Mouse (Mus musculus) heart, embryonic 14.5 days (tissue): Measurements from ENCODE around the gene Mfsd9. TPM values are rescaled to one million over a fixed set of nuclear protein-coding genes. Genes with fewer than 3 reads are reported as not detected.

Experiments used
- ATAC-seq: fragments of 200-750 bp; cut with Nextera tagmentation; 2 replicates; pipeline ENCODE4 v1.8.0; 2017; ENCODE audit warnings: low read depth, moderate TSS enrichment; ENCODE audit not compliant: insufficient number of reproducible peaks, insufficient read depth, low FRiP score
- H3K27ac ChIP-seq, 2 experiments: fragments of 200-500 bp in 1 of 2; fragments of 300-500 bp in 1 of 2; sonication (generic) in 1 of 2; replicated peaks in 1 of 2; 2 replicates each; pipeline ENCODE4 v1.5.1; 2012 to 2014; ENCODE audit warnings: low read depth in 2 of 2, low read length in 2 of 2, control low read depth in 1 of 2, mild to moderate bottlenecking in 1 of 2, mixed read lengths in 1 of 2; ENCODE audit not compliant: control insufficient read depth in 1 of 2, insufficient read depth in 1 of 2
- H3K27me3 ChIP-seq: fragments of 300-500 bp; sonication (generic); 2 replicates; pipeline ENCODE4 v1.6.1; 2014; ENCODE audit warnings: mild to moderate bottlenecking, low read length, control low read depth; ENCODE audit not compliant: control insufficient read depth, insufficient read depth
- H3K36me3 ChIP-seq: fragments of 300-500 bp; sonication (generic); 2 replicates; pipeline ENCODE4 v1.6.1; 2014; ENCODE audit warnings: mild to moderate bottlenecking, control low read depth, low read length, mixed read lengths; ENCODE audit not compliant: control insufficient read depth, insufficient read depth
- H3K4me1 ChIP-seq, 2 experiments: fragments of 200-500 bp in 1 of 2; fragments of 300-500 bp in 1 of 2; sonication (generic) in 1 of 2; 2 replicates each; pipeline ENCODE4 v1.6.1; 2012 to 2014; ENCODE audit warnings: low read length in 2 of 2, control low read depth in 1 of 2, mixed read lengths in 1 of 2; ENCODE audit not compliant: control insufficient read depth in 2 of 2, insufficient read depth in 2 of 2
- H3K4me2 ChIP-seq: fragments of 300-500 bp; sonication (generic); 2 replicates; pipeline ENCODE4 v1.6.1; 2014; ENCODE audit warnings: mild to moderate bottlenecking, low read length
- H3K4me3 ChIP-seq, 2 experiments: fragments of 200-500 bp in 1 of 2; fragments of 300-500 bp in 1 of 2; sonication (generic) in 1 of 2; 2 replicates each; pipeline ENCODE4 v1.5.1; 2012 to 2014; ENCODE audit warnings: low read length in 2 of 2, mild to moderate bottlenecking in 2 of 2, control low read depth in 1 of 2, low read depth in 1 of 2, moderate library complexity in 1 of 2; ENCODE audit not compliant: control insufficient read depth in 1 of 2, insufficient read depth in 1 of 2
- H3K9ac ChIP-seq: fragments of 300-500 bp; sonication (generic); 2 replicates; pipeline ENCODE4 v1.6.1; 2014; ENCODE audit warnings: mild to moderate bottlenecking, low read length
- H3K9me3 ChIP-seq: fragments of 300-500 bp; sonication (generic); 2 replicates; pipeline ENCODE4 v1.6.1; 2016; ENCODE audit warnings: low read length, control low read depth; ENCODE audit not compliant: control insufficient read depth
- WGBS: fragments of 180-500 bp; shearing (Covaris S2); extraction: QIAGEN DNeasy Blood & Tissue Kit; methylation state at CpG from one replicate; pipeline ENCODE4 v1.1.7; 2014; 5-methylcytosine and 5-hydroxymethylcytosine counted together
- polyA plus RNA-seq: library from polyadenylated mRNA; unstranded; fragments of >200 nt; fragmentation: Nextera tagmentation; extraction: Ambion mirVana; gene quantifications from 2 replicates; pipeline ENCODE4 v1.2.1, GENCODE M21; 2014

The Mfsd9 gene
- polyA plus RNA-seq, 1 experiment from 2014 or later: 1.8 TPM

GRCm38 (mm10) chr1:40783450-40783849 lies 7.0 kb downstream of the Mfsd9 start:
- ATAC-seq: no peak
- Histone ChIP-seq H3K9me3 (peaks cover 14% of the 10 kb centered on the region), H3K4me3 (no peak overlapping the region), H3K9ac (no peak overlapping the region), H3K4me1 (no peaks in the 10 kb centered on the region), H3K4me2 (no peak overlapping the region), H3K27me3 (no peaks in the 10 kb centered on the region), H3K27ac (no peak overlapping the region), H3K36me3 (peaks cover 29% of the 10 kb centered on the region)
- 91% methylated on average over 7 of the region's 7 CpGs for WGBS

- Histone ChIP-seq H3K9ac (no peak overlapping the region), H3K4me2 (no peak overlapping the region), H3K27me3 (no peaks in the 10 kb centered on the region), H3K4me1 (no peaks in the 10 kb centered on the region), H3K36me3 (peaks cover 28% of the 10 kb centered on the region), H3K27ac (no peak overlapping the region), H3K9me3 (peaks cover 15% of the 10 kb centered on the region), H3K4me3 (no peak overlapping the region)
- ATAC-seq: no peak
- WGBS: 86% methylated on average over 3 of the region's 3 CpGs
These were observed 13.7 kb downstream of the Mfsd9 start for GRCm38 (mm10) chr1:40776763-40777162.

- Histone ChIP-seq H3K4me1 (no peaks in the 10 kb centered on the region), H3K27me3 (no peaks in the 10 kb centered on the region), H3K36me3 (peaks cover 28% of the 10 kb centered on the region), H3K9ac (no peak overlapping the region), H3K4me2 (no peak overlapping the region), H3K4me3 (no peak overlapping the region), H3K9me3 (peaks cover 15% of the 10 kb centered on the region), H3K27ac (no peak overlapping the region)
- 76% methylated on average over 2 of the region's 2 CpGs for WGBS
- no peak for ATAC-seq
These were observed 14.4 kb downstream of the Mfsd9 start for GRCm38 (mm10) chr1:40776102-40776501.

GRCm38 (mm10) chr1:40774040-40774439 lies 16.4 kb downstream of the Mfsd9 start:
- WGBS: 92% methylated on average over 10 of the region's 10 CpGs
- Histone ChIP-seq H3K9ac (no peak overlapping the region), H3K27ac (no peak overlapping the region), H3K9me3 (peaks cover 7% of the 10 kb centered on the region), H3K4me3 (no peak overlapping the region), H3K27me3 (no peaks in the 10 kb centered on the region), H3K4me1 (no peaks in the 10 kb centered on the region), H3K4me2 (no peak overlapping the region), H3K36me3 (peaks cover 12% of the 10 kb centered on the region)
- no peak for ATAC-seq

- Histone ChIP-seq H3K9ac (no peak overlapping the region), H3K36me3 (peaks cover 7% of the 10 kb centered on the region), H3K4me2 (no peak overlapping the region), H3K4me1 (no peaks in the 10 kb centered on the region), H3K27me3 (no peaks in the 10 kb centered on the region), H3K27ac (no peak overlapping the region), H3K4me3 (no peak overlapping the region), H3K9me3 (no peaks in the 10 kb centered on the region)
- WGBS: 70% methylated on average over 5 of the region's 5 CpGs
- ATAC-seq: no peak
These were observed 17.3 kb downstream of the Mfsd9 start for GRCm38 (mm10) chr1:40773234-40773633.

- Histone ChIP-seq H3K27ac (no peak overlapping the region), H3K4me2 (no peak overlapping the region), H3K27me3 (no peaks in the 10 kb centered on the region), H3K9me3 (no peaks in the 10 kb centered on the region), H3K4me3 (no peak overlapping the region), H3K9ac (no peak overlapping the region), H3K36me3 (peaks cover 7% of the 10 kb centered on the region), H3K4me1 (no peaks in the 10 kb centered on the region)
- WGBS: 80% methylated on average over 7 of the region's 7 CpGs
- ATAC-seq: no peak
These were observed 19.1 kb downstream of the Mfsd9 start for GRCm38 (mm10) chr1:40771196-40771970.

GRCm38 (mm10) chr1:40769331-40769894 lies 21.1 kb downstream of the Mfsd9 start:
- no peak overlapping the region for H3K4me2 ChIP-seq
- H3K36me3 ChIP-seq: peaks cover 7% of the 10 kb centered on the region
- H3K4me3 ChIP-seq: no peak overlapping the region
- WGBS: 73% methylated on average over 4 of the region's 4 CpGs
- ATAC-seq: no peak
- no peak overlapping the region for H3K27ac ChIP-seq
- no peaks in the 10 kb centered on the region for H3K4me1 ChIP-seq
- no peaks in the 10 kb centered on the region for H3K9me3 ChIP-seq
- H3K9ac ChIP-seq: no peak overlapping the region
- no peaks in the 10 kb centered on the region for H3K27me3 ChIP-seq
